Mouse (Mus musculus) kidney, embryonic 14.5 days (tissue): ENCODE data around the gene Capn8. TPM values are rescaled to one million over a fixed set of nuclear protein-coding genes. Genes with fewer than 3 reads are reported as not detected.

Experiments used
- ATAC-seq: fragments of 200-750 bp; cut with Nextera tagmentation; 2 replicates; pipeline ENCODE4 v1.8.0; 2017; ENCODE audit warnings: moderate number of reproducible peaks, mild to moderate bottlenecking, moderate TSS enrichment, moderate library complexity; ENCODE audit not compliant: low FRiP score, low TSS enrichment
- H3K27ac ChIP-seq: fragments of 300-500 bp; sonication (generic); 2 replicates; pipeline ENCODE4 v1.5.1; 2014; ENCODE audit warnings: low read depth, mild to moderate bottlenecking, low read length, moderate library complexity, mixed read lengths
- H3K27me3 ChIP-seq: fragments of 300-500 bp; sonication (generic); 2 replicates; pipeline ENCODE4 v1.6.1; 2014; ENCODE audit warnings: mild to moderate bottlenecking, low read length; ENCODE audit not compliant: control insufficient read depth, insufficient read depth
- H3K36me3 ChIP-seq: fragments of 300-500 bp; sonication (generic); 2 replicates; pipeline ENCODE4 v1.6.1; 2014; ENCODE audit warnings: low read length, mixed read lengths; ENCODE audit not compliant: control insufficient read depth, insufficient read depth
- H3K4me1 ChIP-seq: fragments of 300-500 bp; sonication (generic); 2 replicates; pipeline ENCODE4 v1.6.1; 2014; ENCODE audit warnings: low read length, mixed read lengths; ENCODE audit not compliant: control insufficient read depth, insufficient read depth
- H3K4me2 ChIP-seq: fragments of 300-500 bp; sonication (generic); replicated peaks from 2 replicates; pipeline ENCODE4 v1.6.1; 2014; ENCODE audit warnings: low read depth, mild to moderate bottlenecking, low read length
- H3K4me3 ChIP-seq: fragments of 300-500 bp; sonication (generic); 2 replicates; pipeline ENCODE4 v1.5.1; 2014; ENCODE audit warnings: mild to moderate bottlenecking, low read length
- H3K9ac ChIP-seq: fragments of 300-500 bp; sonication (generic); 2 replicates; pipeline ENCODE4 v1.6.1; 2014; ENCODE audit warnings: low read depth, mild to moderate bottlenecking, low read length, moderate library complexity
- H3K9me3 ChIP-seq: fragments of 300-500 bp; sonication (generic); 2 replicates; pipeline ENCODE4 v1.6.1; 2016; ENCODE audit warnings: low read length; ENCODE audit not compliant: control insufficient read depth
- WGBS: fragments of 180-500 bp; shearing (Covaris S2); extraction: QIAGEN DNeasy Blood & Tissue Kit; methylation state at CpG from one replicate; pipeline ENCODE4 v1.1.7; 2014; 5-methylcytosine and 5-hydroxymethylcytosine counted together
- polyA plus RNA-seq: library from polyadenylated mRNA; unstranded; fragments of >200 nt; fragmentation: Nextera tagmentation; extraction: Ambion mirVana; gene quantifications from 2 replicates; pipeline ENCODE4 v1.2.1, GENCODE M21; 2014

Gene Capn8
- polyA plus RNA-seq, 1 experiment from 2014 or later, result not detected

GRCm38 (mm10) chr1:182562576-182563370 is 2.0 kb upstream of the Capn8 start:
- H3K4me1 ChIP-seq, result peaks cover 5% of the 10 kb centered on the region; the same call in 1 of the 2 replicates
- no peak overlapping the region for H3K9ac ChIP-seq
- peak overlapping the region; percentile 29; the same call in 1 of the 2 replicates for H3K4me2 ChIP-seq
- H3K27ac ChIP-seq, result no peak overlapping the region
- no peaks in the 10 kb centered on the region for H3K27me3 ChIP-seq
- WGBS, result 28% methylated on average over 16 of the region's 16 CpGs
- H3K9me3 ChIP-seq, result no peaks in the 10 kb centered on the region
- H3K4me3 ChIP-seq, result no peak overlapping the region
- H3K36me3 ChIP-seq, result no peaks in the 10 kb centered on the region
- ATAC-seq, result peak; percentile 68

GRCm38 (mm10) chr1:182565351-182565835 is 586 bp downstream of the Capn8 start:
- Histone ChIP-seq H3K27me3 (no peaks in the 10 kb centered on the region), H3K36me3 (no peaks in the 10 kb centered on the region), H3K4me3 (no peak overlapping the region), H3K9me3 (no peaks in the 10 kb centered on the region), H3K4me1 (peaks cover 5% of the 10 kb centered on the region; the same call in 1 of the 2 replicates), H3K4me2 (no peak overlapping the region), H3K27ac (no peak overlapping the region), H3K9ac (no peak overlapping the region)
- no peak for ATAC-seq
- WGBS, result 89% methylated on average over 6 of the region's 6 CpGs

- Histone ChIP-seq H3K4me2 (no peak overlapping the region), H3K4me3 (no peak overlapping the region), H3K4me1 (peaks cover 9% of the 10 kb centered on the region; the same call in 1 of the 2 replicates), H3K27me3 (no peaks in the 10 kb centered on the region), H3K9ac (no peak overlapping the region), H3K27ac (no peak overlapping the region), H3K9me3 (no peaks in the 10 kb centered on the region), H3K36me3 (no peaks in the 10 kb centered on the region)
- ATAC-seq, result no peak
- WGBS, result 73% methylated on average over 3 of the region's 3 CpGs
These were observed 6.3 kb downstream of the Capn8 start for GRCm38 (mm10) chr1:182571148-182571547.

GRCm38 (mm10) chr1:182571973-182572372 is 7.2 kb downstream of the Capn8 start:
- Histone ChIP-seq H3K27me3 (no peaks in the 10 kb centered on the region), H3K27ac (no peak overlapping the region), H3K9me3 (no peaks in the 10 kb centered on the region), H3K4me3 (no peak overlapping the region), H3K4me2 (no peak overlapping the region), H3K9ac (no peak overlapping the region), H3K36me3 (no peaks in the 10 kb centered on the region), H3K4me1 (peaks cover 9% of the 10 kb centered on the region; the same call in 1 of the 2 replicates)
- 79% methylated on average over 11 of the region's 11 CpGs for WGBS
- no peak for ATAC-seq

GRCm38 (mm10) chr1:182573856-182574665 is 9.3 kb downstream of the Capn8 start:
- 12% methylated on average over 8 of the region's 8 CpGs for WGBS
- Histone ChIP-seq H3K9ac (no peak overlapping the region), H3K9me3 (no peaks in the 10 kb centered on the region), H3K4me1 (peaks cover 9% of the 10 kb centered on the region; the same call in 1 of the 2 replicates), H3K36me3 (no peaks in the 10 kb centered on the region), H3K27me3 (no peaks in the 10 kb centered on the region), H3K4me2 (no peak overlapping the region), H3K27ac (no peak overlapping the region), H3K4me3 (no peak overlapping the region)
- ATAC-seq, result 0 out of 2 replicates have a peak, but pooled peaks have one; percentile 18

GRCm38 (mm10) chr1:182574666-182575049 is 9.9 kb downstream of the Capn8 start:
- Histone ChIP-seq H3K9ac (no peak overlapping the region), H3K36me3 (no peaks in the 10 kb centered on the region), H3K4me3 (no peak overlapping the region), H3K4me1 (peaks cover 9% of the 10 kb centered on the region; the same call in 1 of the 2 replicates), H3K4me2 (no peak overlapping the region), H3K27ac (no peak overlapping the region), H3K27me3 (no peaks in the 10 kb centered on the region), H3K9me3 (no peaks in the 10 kb centered on the region)
- WGBS, result 64% methylated on average over 4 of the region's 4 CpGs
- no peak for ATAC-seq

- H3K4me2 ChIP-seq, result no peak overlapping the region
- no peaks in the 10 kb centered on the region for H3K9me3 ChIP-seq
- no peak overlapping the region for H3K27ac ChIP-seq
- WGBS, result 87% methylated on average over 6 of the region's 6 CpGs
- no peak overlapping the region for H3K9ac ChIP-seq
- H3K27me3 ChIP-seq, result no peaks in the 10 kb centered on the region
- H3K4me1 ChIP-seq, result no peaks in the 10 kb centered on the region
- no peak for ATAC-seq
- H3K36me3 ChIP-seq, result no peaks in the 10 kb centered on the region
- no peak overlapping the region for H3K4me3 ChIP-seq
These were observed 19.4 kb downstream of the Capn8 start for GRCm38 (mm10) chr1:182584169-182584568.

- no peak overlapping the region for H3K9ac ChIP-seq
- H3K27ac ChIP-seq, result no peak overlapping the region
- peak overlapping the region; percentile 48 for H3K4me2 ChIP-seq
- H3K9me3 ChIP-seq, result no peaks in the 10 kb centered on the region
- peak overlapping the region; percentile 29; the same call in 1 of the 2 replicates for H3K4me3 ChIP-seq
- WGBS, result 15% methylated on average over 16 of the region's 16 CpGs
- no peaks in the 10 kb centered on the region for H3K27me3 ChIP-seq
- H3K36me3 ChIP-seq, result no peaks in the 10 kb centered on the region
- H3K4me1 ChIP-seq, result no peaks in the 10 kb centered on the region
- no peak for ATAC-seq
These were observed 20.5 kb downstream of the Capn8 start for GRCm38 (mm10) chr1:182585162-182585840.
